Mouse (Mus musculus) cerebellum, adult 8-10 months (tissue): ENCODE measurements around the gene Gm6096.
"Not testable (repeated sequence)": the region's sequence is repeated elsewhere in the genome, so short reads cannot be mapped to it uniquely, and the experiment has no call there.

Experiments
- DNase-seq: peaks from one replicate; pipeline ENCODE4 v3.0.0; 2022

Gene Gm6096

GRCm38 (mm10) chr7:34250738-34251137 lies at the start of gene Gm6096:
Gene Gm6096, plus strand, starts transcription at chr7:34251038.
- no peak for DNase-seq

DNA sequence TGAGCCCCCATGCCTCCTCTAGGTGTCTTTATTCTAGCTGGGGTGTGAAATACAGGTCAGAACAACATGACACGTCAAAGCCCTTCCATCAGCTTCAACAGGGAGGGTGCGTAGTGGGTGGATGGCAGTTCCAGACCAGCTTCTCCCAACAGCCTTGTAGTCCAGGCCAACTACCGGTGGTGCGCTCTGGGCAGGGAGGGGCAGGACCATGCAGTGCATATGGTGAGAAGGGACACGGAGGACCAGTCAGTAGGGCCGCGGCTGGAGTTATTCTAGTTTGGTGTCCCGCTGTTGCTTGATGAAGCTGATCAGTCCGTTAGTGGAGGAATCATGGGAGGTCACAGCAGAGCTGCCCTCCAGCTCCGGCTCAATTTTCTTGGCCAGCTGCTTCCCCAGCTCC lies 48.7 kb upstream of the Gm6096 start:
- not testable (repeated sequence) for DNase-seq

- DNase-seq: no peak
Observed at GRCm38 (mm10) chr7:34206331-34206730, 44.5 kb upstream of the Gm6096 start.

DNA sequence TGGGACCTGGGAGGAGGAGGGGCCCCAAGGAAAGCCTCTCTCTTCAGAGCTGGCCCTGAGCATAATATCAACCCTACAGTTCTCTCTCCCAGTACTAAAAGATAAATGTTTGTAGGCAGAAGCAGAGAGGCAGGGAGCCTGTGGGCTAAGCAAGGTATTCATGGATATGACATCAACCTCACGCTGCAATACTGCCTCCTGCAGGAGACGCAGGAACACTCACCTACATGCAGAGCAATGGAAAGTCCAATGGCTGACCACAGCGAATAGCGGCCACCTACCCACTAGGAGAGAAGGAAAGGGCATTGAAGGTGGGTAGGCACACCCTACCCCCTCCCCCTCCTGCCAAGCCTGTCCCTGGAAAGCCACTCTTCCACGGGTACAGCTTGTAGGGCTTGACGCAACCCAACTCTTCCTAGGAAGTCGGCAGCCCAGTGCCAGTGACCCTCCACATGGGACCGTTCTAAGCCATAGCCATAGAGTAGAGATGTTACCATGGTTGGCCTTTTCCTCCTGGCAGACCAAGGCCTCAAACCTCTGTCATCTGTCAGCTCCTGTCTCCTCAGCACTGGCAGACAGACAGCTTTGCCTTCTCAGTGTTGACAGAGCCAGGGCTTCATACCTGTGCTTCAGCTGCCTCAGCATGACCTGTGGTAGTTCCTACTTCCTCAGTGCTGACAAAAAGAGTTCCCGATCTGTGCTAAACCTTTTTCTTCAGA lies 42.7 kb upstream of the Gm6096 start:
- no peak for DNase-seq

DNA sequence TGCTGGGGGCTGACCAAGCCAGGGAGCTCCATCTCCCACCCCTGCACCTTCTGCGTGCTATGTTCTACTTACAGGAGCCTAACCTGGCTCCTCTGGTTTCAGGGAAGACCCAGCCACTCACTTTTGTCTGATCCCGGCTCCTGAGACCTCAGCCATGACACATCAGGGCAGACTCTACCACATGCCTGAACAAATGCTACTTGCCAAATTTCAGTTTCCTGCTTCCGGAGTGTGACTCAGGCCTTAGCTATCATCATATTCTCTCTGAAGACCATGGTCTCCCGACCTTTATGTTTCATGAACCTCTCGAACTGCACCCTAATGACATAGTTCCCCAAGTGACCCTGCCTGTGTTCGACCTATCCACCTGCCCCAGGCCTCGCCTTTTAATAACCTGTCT lies 37.6 kb upstream of the Gm6096 start:
- DNase-seq: no peak

- no peak for DNase-seq
Observed at GRCm38 (mm10) chr7:34214644-34215043, 36.2 kb upstream of the Gm6096 start.

- DNase-seq: no peak
Observed at GRCm38 (mm10) chr7:34215481-34215880, 35.4 kb upstream of the Gm6096 start.

DNA sequence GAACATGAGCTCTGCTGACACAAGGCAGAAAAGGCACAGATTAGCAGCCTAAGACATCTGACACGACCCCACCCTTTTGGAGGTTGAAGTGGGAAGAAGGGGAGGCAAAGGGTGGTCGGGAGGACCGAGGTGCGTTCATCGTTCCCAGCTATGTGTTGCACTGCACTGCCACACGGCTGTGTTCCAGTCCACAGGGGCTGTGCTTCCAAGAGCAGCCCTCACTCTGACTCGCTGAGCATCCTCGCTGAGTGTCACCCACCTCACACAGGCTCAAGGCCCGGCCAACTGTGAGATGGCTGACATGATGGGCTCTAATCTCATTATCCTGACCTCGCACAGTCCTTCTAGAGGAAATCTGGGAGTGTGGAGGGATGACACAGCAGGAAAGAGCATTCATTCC lies 34.4 kb upstream of the Gm6096 start:
- DNase-seq: no peak

GRCm38 (mm10) chr7:34218496-34218895 lies 32.3 kb upstream of the Gm6096 start:
- no peak for DNase-seq

- DNase-seq: no peak
Observed at GRCm38 (mm10) chr7:34221594-34222250, 29.1 kb upstream of the Gm6096 start.

DNA sequence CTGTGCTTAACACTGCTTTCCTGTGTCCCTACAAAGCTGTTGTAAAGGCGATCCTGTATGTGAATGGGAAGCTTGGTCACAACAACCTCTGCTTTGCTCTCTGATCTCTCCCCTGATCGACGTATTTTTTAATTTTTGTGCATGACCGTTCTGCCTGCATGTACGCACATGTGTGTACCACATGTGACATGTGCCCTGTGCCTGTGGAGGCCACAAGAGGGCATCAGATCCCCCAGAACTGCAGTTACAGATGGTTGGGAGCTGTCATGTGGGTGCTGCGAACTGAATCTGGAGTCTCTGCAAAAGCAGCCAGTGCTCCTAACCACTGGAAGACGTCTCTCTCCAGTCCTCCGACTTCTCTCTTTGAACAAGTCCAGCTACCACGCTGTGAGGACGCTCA lies 28.5 kb upstream of the Gm6096 start:
- no peak for DNase-seq

GRCm38 (mm10) chr7:34224308-34224707 lies 26.5 kb upstream of the Gm6096 start:
- no peak for DNase-seq

- DNase-seq: peak; percentile 25
Observed at GRCm38 (mm10) chr7:34226086-34226485, 24.8 kb upstream of the Gm6096 start.

DNA sequence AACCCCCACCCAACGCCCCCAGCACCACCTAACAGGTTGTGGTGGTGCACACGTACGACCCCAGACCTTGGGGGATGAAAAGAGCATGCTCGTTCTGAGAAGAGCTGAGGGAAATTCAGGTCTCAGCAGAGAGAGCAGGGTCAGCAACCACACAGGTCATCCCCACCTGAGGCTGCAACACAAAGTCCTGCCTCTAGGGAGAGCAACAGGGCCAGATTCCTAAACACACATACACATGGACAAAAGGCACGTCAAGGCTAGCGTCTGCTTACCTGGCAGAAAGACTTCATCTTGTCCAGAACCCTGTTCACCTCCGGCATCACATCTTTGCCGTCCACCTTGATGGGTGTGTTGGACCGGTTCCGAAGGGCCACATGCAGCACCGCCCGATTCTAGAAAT lies 24.0 kb upstream of the Gm6096 start:
- no peak for DNase-seq

DNA sequence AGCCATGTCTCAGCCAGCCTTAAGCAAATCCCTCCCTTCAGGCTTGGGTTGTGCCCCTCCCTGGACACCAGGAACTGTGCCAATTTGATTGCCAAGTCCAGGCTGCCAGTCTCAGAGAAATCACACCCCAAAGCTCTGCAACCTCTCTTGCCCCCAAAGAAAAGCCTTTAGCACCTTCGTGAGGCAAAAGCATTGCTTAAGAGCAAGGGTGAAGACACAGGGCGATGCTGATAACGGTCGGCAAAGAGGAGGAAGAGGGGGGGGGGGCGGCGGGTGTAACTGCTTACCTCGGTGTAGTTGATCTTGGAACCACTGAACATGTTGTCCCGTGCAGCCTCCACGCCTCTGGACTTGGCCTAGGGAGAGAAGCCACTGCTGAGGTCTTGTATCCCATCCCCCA lies 22.2 kb upstream of the Gm6096 start:
- peak; percentile 50 for DNase-seq

DNA sequence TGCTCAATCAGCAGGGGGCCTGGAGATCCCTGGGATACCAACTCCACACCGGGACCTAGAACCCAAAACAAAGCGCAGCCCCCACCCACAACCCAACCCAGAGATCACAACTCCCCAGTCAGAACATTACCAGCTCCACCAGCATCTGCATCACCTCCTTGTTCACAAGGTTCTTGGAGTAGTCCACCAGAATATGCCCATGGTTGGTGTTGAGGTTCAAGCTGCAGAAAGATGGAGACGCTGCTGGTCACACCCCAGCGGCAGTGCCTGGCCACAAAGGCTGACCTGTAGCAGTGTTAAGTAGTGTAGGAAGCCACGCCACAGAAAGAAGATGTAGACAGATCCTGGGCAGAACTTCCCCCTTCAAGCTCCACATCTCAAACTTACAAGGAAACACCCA lies 21.7 kb upstream of the Gm6096 start:
- DNase-seq: no peak

GRCm38 (mm10) chr7:34229691-34230111 lies 21.1 kb upstream of the Gm6096 start:
- DNase-seq: peak; percentile 62

DNA sequence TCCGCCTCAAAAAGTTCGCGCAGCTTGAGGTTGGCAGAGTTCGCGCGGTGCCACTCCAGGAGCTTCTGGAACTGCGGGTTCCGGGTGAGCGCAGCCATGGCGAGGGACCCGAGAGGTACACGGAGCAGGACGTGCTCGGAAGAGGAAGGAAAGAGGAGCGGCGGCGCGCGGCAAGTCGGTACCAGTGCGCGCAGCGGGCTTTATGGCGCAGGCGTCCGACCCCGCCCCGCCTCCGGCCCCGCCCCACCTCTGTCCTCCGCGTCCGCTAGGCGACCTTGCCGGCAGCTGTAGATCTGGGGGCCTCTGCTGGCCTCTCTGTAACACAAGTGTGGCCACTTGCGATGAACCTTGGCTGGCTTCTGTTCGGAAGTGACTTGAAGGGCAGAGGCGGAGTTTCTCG lies 20.7 kb upstream of the Gm6096 start, which contains the start of gene Gpi1:
Gene Gpi1, minus strand, starts transcription at position 221 of the 400 bp plus-strand sequence.
- DNase-seq: peak; percentile 70

GRCm38 (mm10) chr7:34232785-34233725 lies 17.8 kb upstream of the Gm6096 start:
- DNase-seq: peak; percentile 37

GRCm38 (mm10) chr7:34233909-34234609 lies 16.8 kb upstream of the Gm6096 start:
- peak; percentile 100 for DNase-seq

- DNase-seq: no peak
Observed at GRCm38 (mm10) chr7:34234610-34235561, 16.0 kb upstream of the Gm6096 start.

DNA sequence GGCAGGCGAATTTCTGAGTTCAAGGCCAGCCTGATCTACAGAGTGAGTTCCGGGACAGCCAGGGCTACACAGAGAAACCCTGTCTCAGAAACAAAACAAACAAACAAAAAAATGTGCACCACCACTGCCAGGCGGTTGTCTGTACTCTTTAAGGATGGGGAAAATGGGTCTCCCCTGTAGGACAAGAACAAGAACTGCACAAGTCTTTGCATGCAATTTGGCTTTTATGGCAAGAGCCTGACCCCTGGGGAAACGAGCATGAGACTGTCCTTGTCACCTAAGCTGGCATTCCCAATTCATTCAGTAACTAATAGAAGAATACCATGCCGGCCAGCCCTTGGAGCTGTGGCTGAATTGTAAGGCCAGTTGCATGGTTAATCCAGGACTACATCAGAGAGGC lies 15.2 kb upstream of the Gm6096 start:
- DNase-seq: no peak
